Mouse (Mus musculus): ENCODE results near the gene Ecm1. TPM values are rescaled to one million over a fixed set of nuclear protein-coding genes. Genes with fewer than 3 reads are reported as not detected.
"Not testable (repeated sequence)": the region's sequence is repeated elsewhere in the genome, so short reads cannot be mapped to it uniquely, and the experiment has no call there.

Gene Ecm1
- total RNA-seq, 2 experiments from 2014 or later = 11.2 to 14.2 TPM

GRCm38 (mm10) chr3:95692677-95693076, 46.7 kb downstream of the Ecm1 start:
- DNase-seq (ENCODE audit: low spot score in 2 of 2) = no peak

- not testable (repeated sequence) for DNase-seq (ENCODE audit: low spot score in 2 of 2)
These were observed 48.8 kb downstream of the Ecm1 start for GRCm38 (mm10) chr3:95690552-95690951.

GRCm38 (mm10) chr3:95689940-95690339, 49.4 kb downstream of the Ecm1 start:
- DNase-seq (ENCODE audit: low spot score in 2 of 2) = no peak

- no peak for DNase-seq (ENCODE audit: low spot score in 2 of 2)
These were observed 50.0 kb downstream of the Ecm1 start for GRCm38 (mm10) chr3:95689171-95689915.

GRCm38 (mm10) chr3:95687524-95688421, 51.6 kb downstream of the Ecm1 start, which contains the start of gene Adamtsl4:
Gene Adamtsl4 (minus strand): TSS chr3:95687917.
- peak; percentile 52 to 57 for DNase-seq (ENCODE audit: low spot score in 2 of 2)

GRCm38 (mm10) chr3:95687168-95687523, 52.2 kb downstream of the Ecm1 start:
- no peak for DNase-seq (ENCODE audit: low spot score in 2 of 2)

GRCm38 (mm10) chr3:95686492-95687167, 52.7 kb downstream of the Ecm1 start:
- DNase-seq (ENCODE audit: low spot score in 2 of 2) = no peak

- no peak for DNase-seq (ENCODE audit: low spot score in 2 of 2)
These were observed 53.7 kb downstream of the Ecm1 start for GRCm38 (mm10) chr3:95685701-95686100.

GRCm38 (mm10) chr3:95685301-95685700, 54.1 kb downstream of the Ecm1 start:
- DNase-seq (ENCODE audit: low spot score in 2 of 2) = no peak

- no peak for DNase-seq (ENCODE audit: low spot score in 2 of 2)
These were observed 54.5 kb downstream of the Ecm1 start for GRCm38 (mm10) chr3:95684846-95685245.

Small RNA genes lying within 50 kb of the gene (microRNA-seq; reads per million reads assigned to microRNA genes)
- gene Mir7014 = 0 reads per million in 2 experiments

Other genes starting within 250 kb of the Ecm1 start
- gene Ctsk, start 240.3 kb downstream of the Ecm1 start, total RNA-seq (2021) = 1 to 10 TPM; 4.0 to 4.2 TPM
- 10 to 100 TPM; 67.5 to 69.8 TPM for gene Ctss, start 212.8 kb downstream of the Ecm1 start, total RNA-seq (2021)
- gene Hormad1, start 179.9 kb downstream of the Ecm1 start, total RNA-seq (2021) = not detected
- gene Golph3l, start 150.6 kb downstream of the Ecm1 start, total RNA-seq (2021) = 10 to 100 TPM; 18.6 to 20.4 TPM
- gene Ensa, start 114.6 kb downstream of the Ecm1 start, total RNA-seq (2021) = 100 to 1,000 TPM; 351 to 360 TPM
- 10 to 100 TPM; 59.7 to 64.1 TPM for gene Mcl1, start 80.8 kb downstream of the Ecm1 start, total RNA-seq (2021)
- gene Adamtsl4, start 51.7 kb downstream of the Ecm1 start, total RNA-seq (2021) = 1 to 10 TPM; 4.4 to 8.2 TPM
- 10 to 100 TPM; 37.1 to 39.4 TPM for gene Tars2, start 20.6 kb upstream of the Ecm1 start, total RNA-seq (2021)
- gene Rprd2, start 79.3 kb upstream of the Ecm1 start, total RNA-seq (2021) = 10 to 100 TPM; 64.4 to 64.7 TPM
- gene Prpf3, start 116.3 kb upstream of the Ecm1 start, total RNA-seq (2021) = 10 to 100 TPM; 30.1 to 32.8 TPM
- 100 to 1,000 TPM; 163 to 166 TPM for gene Mrps21, start 131.9 kb upstream of the Ecm1 start, total RNA-seq (2021)
- 10 to 100 TPM; 10.0 to 17.0 TPM for gene Ciart, start 142.7 kb upstream of the Ecm1 start, total RNA-seq (2021)
- 1 to 10 TPM; 3.6 to 6.3 TPM for gene BC028528, start 152.4 kb upstream of the Ecm1 start, total RNA-seq (2021)
- gene Aph1a, start 154.4 kb upstream of the Ecm1 start, total RNA-seq (2021) = 10 to 100 TPM; 62.7 to 64.4 TPM
- gene Car14, start 165.1 kb upstream of the Ecm1 start, total RNA-seq (2021) = 1 to 10 TPM; 6.0 to 7.8 TPM
- 100 to 1,000 TPM in 1 of 2 experiments, 10 to 100 TPM in 1; 95.1 to 109 TPM for gene Anp32e, start 189.7 kb upstream of the Ecm1 start, total RNA-seq (2021)